Mouse (Mus musculus) granulocyte monocyte progenitor cell, adult 5-6 weeks (primary cell): ENCODE results near the gene Dmrtc1c1. TPM values are rescaled to one million over a fixed set of nuclear protein-coding genes. Genes with fewer than 3 reads are reported as not detected.
"Not testable (repeated sequence)": the region's sequence is repeated elsewhere in the genome, so short reads cannot be mapped to it uniquely, and the experiment has no call there.

Source experiments
- ATAC-seq: replicated peaks from 2 replicates; pipeline ENCODE4 v1.8.0; 2016; ENCODE audit warnings: mild to moderate bottlenecking, moderate TSS enrichment, inconsistent platforms; ENCODE audit not compliant: poor library complexity, severe bottlenecking
- total RNA-seq, 2 experiments: library from RNA; stranded (forward) in 1 of 2; stranded (reverse) in 1 of 2; fragments of 200-712, 200-1000 nt in 1 of 2; fragments of >200 nt in 1 of 2; fragmentation: Nextera tagmentation in 1 of 2; gene quantifications; 2 replicates each; pipeline ENCODE4 v1.2.3; 2014 to 2017

The Dmrtc1c1 gene
- not detected in 2 replicates for total RNA-seq (2014; fragmentation: Nextera tagmentation)
- total RNA-seq (2017), result not detected in 2 replicates

DNA sequence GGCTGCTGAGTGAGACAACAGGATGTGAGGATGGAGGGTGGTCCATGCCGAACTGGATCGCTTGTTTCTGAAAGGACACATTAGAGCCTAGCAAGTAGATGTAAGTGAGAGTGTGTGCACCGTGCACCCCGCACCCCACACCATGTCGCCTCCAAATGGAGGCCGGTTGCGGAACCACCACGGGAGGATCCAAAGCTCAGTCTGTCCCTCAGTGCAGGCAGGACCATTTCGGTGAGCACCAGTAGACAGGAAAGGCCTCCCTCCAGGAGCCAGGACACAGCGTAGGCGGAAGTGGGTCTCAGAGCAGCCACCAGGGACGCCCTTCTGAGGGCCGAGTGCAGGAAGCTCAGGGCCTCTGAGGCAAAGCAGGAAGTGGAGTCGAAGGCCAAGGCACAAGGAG is at the start of gene Dmrtc1c1:
Gene Dmrtc1c1 (plus strand): TSS at position 301 of the 400 bp plus-strand sequence.
- ATAC-seq, result not testable (repeated sequence)

DNA sequence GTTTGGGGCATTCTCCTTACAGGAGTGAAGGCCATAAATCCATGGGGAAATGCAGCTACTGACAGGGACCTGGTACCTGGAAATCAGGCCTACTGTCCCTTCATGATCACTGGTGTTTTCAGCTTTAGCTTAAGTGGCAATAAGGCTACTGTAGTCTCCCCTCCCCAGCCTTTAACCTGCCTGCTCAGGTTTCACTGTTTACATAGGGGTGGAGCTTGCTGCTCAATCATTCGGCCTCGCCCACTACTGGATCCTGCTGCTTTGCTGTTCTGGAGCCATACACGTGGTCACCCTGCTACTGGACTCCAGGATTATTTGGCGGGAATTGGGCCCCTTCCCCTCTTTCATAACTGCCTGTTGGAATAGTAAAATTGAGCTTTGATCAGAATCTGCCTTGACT is 36.9 kb upstream of the Dmrtc1c1 start:
- ATAC-seq, result no peak

DNA sequence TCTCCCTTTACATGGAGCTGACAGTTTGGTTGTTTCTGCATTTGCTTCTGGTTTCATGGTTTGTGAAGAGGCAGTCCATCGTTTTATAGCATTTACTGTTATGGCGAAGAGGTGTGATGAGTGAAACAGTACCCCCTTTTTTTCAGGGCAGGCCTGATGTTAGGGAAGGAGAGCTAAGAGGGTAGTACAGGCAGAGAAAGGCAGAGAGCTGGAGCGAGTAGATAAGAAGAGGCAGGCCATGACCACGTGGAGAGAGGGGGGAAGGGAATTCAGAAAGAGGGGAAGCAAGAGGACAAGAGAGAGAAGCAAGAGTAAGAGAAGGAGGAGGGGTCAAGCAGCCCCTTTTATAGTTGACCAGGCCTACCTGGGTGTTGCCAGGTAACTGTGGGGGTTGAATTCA is 9.5 kb downstream of the Dmrtc1c1 start:
- no peak for ATAC-seq

DNA sequence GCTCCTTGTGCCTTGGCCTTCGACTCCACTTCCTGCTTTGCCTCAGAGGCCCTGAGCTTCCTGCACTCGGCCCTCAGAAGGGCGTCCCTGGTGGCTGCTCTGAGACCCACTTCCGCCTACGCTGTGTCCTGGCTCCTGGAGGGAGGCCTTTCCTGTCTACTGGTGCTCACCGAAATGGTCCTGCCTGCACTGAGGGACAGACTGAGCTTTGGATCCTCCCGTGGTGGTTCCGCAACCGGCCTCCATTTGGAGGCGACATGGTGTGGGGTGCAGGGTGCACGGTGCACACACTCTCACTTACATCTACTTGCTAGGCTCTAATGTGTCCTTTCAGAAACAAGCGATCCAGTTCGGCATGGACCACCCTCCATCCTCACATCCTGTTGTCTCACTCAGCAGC is 51.8 kb downstream of the Dmrtc1c1 start, which contains the start of gene Dmrtc1c2:
Gene Dmrtc1c2 (minus strand): TSS at position 101 of the 400 bp plus-strand sequence.
- ATAC-seq, result not testable (repeated sequence)

Other genes with a start within 250 kb of the Dmrtc1c1 start
- 3.7 and 3.9 TPM in 2 replicates for gene Phka1, start 158.7 kb upstream of the Dmrtc1c1 start, total RNA-seq (2014; fragmentation: Nextera tagmentation)
- gene Phka1, start 158.7 kb upstream of the Dmrtc1c1 start, total RNA-seq (2017), result 2.6 and 5.7 TPM in 2 replicates
- not detected in 2 replicates for gene Gm3880, start 116.0 kb upstream of the Dmrtc1c1 start, total RNA-seq (2014; fragmentation: Nextera tagmentation)
- not detected in 2 replicates for gene Gm3880, start 116.0 kb upstream of the Dmrtc1c1 start, total RNA-seq (2017)
- not detected in 2 replicates for gene Gm9112, start 95.3 kb upstream of the Dmrtc1c1 start, total RNA-seq (2014; fragmentation: Nextera tagmentation)
- gene Gm9112, start 95.3 kb upstream of the Dmrtc1c1 start, total RNA-seq (2017), result not detected in 2 replicates
- not detected in 2 replicates for gene Dmrtc1b, start 95.1 kb upstream of the Dmrtc1c1 start, total RNA-seq (2014; fragmentation: Nextera tagmentation)
- not detected in 2 replicates for gene Dmrtc1b, start 95.1 kb upstream of the Dmrtc1c1 start, total RNA-seq (2017)
- gene Dmrtc1c2, start 51.7 kb downstream of the Dmrtc1c1 start, total RNA-seq (2014; fragmentation: Nextera tagmentation), result not detected in 2 replicates
- gene Dmrtc1c2, start 51.7 kb downstream of the Dmrtc1c1 start, total RNA-seq (2017), result not detected in 2 replicates
- not detected in 2 replicates for gene 1700031F05Rik, start 65.0 kb downstream of the Dmrtc1c1 start, total RNA-seq (2014; fragmentation: Nextera tagmentation)
- gene 1700031F05Rik, start 65.0 kb downstream of the Dmrtc1c1 start, total RNA-seq (2017), result not detected in 2 replicates
- gene Dmrtc1a, start 105.7 kb downstream of the Dmrtc1c1 start, total RNA-seq (2014; fragmentation: Nextera tagmentation), result not detected in 2 replicates
- gene Dmrtc1a, start 105.7 kb downstream of the Dmrtc1c1 start, total RNA-seq (2017), result not detected in 2 replicates
- gene 1700011M02Rik, start 105.9 kb downstream of the Dmrtc1c1 start, total RNA-seq (2014; fragmentation: Nextera tagmentation), result not detected in 2 replicates
- not detected in 2 replicates for gene 1700011M02Rik, start 105.9 kb downstream of the Dmrtc1c1 start, total RNA-seq (2017)
- gene 1700018G05Rik, start 125.4 kb downstream of the Dmrtc1c1 start, total RNA-seq (2014; fragmentation: Nextera tagmentation), result not detected in 2 replicates
- not detected in 2 replicates for gene 1700018G05Rik, start 125.4 kb downstream of the Dmrtc1c1 start, total RNA-seq (2017)